Mouse (Mus musculus) liver, postnatal 0 days (tissue): Measurements from ENCODE around the gene Nsg2.

ENCODE experiments used
- CTCF ChIP-seq: sonication (generic); IDR thresholded peaks from 2 replicates; pipeline ENCODE4 v1.5.1; 2016; ENCODE audit warnings: antibody characterized with exemption, low read depth
- EP300 ChIP-seq: IDR thresholded peaks from 2 replicates; pipeline ENCODE4 v1.6.1; 2016; ENCODE audit warnings: antibody characterized with exemption, low read depth, mild to moderate bottlenecking

DNA sequence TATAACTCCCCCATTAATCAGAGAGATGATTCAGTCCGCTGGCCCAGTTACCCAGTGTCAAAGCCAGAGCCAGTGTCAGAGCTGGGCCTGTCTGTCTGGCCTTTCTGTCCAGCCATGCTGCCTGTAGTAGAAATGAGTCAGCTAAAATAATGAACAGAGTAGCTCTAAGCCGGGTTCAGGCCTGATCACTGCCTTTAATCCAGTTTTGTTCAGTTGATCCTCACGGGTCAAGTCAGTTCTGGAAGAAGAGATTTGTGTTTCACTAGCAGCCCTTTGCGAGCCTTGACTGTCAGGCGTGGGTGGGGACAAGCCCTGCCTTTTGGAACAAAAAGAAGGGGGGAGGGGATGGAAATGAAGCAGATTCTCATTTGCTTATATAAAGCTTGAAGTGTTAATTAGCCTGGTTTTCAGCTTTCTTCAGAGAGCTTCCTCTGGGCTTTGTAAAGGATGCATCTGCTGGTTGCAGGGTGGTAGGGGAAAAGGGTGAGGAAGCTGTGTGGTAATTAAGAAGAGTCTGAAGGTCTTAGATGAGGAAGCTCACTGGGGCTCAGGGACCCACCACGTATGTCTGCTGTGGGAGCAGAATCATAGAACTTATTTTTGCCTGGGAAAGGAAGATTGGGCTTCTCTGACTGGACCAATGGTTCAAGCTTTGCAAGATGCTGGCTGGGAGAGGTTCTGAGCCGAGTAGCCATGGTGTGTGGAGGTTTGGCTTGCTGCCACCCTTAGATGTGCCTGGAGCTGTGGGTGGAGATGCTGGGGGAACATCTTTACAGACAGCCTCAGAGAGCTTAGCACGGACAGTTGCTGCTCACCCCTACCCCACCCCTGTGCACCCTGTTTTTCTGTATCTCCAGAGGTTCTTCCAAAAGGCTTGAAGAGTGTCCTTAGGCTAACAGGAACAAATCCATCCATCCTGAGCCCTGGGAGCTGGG is 20.0 kb downstream of the Nsg2 start:
- TF ChIP-seq EP300 (no peak), CTCF (no peak)
